Mouse (Mus musculus): ENCODE data around the gene Fam20a. TPM values are rescaled to one million over a fixed set of nuclear protein-coding genes. Genes with fewer than 3 reads are reported as not detected.
A peak's percentile ranks its signal among the peaks of the same experiment; 100 is the strongest.

The Fam20a gene
- polyA plus RNA-seq, 1 experiment from 2014 or later, result 2.9 TPM

GRCm38 (mm10) chr11:109737967-109738366, 15.9 kb upstream of the Fam20a start:
- no peak overlapping the region for H3K9ac ChIP-seq (replicated peaks; ENCODE audit: low read length)
- 41% methylated on average over 3 of the region's 3 CpGs for WGBS
- H3K36me3 ChIP-seq (ENCODE audit: insufficient read depth, low read length), result no peaks in the 10 kb centered on the region
- H3K4me2 ChIP-seq (replicated peaks; ENCODE audit: low read depth, low read length), result no peak overlapping the region
- no peaks in the 10 kb centered on the region for H3K27me3 ChIP-seq (ENCODE audit: insufficient read depth, low read length)
- H3K4me1 ChIP-seq (ENCODE audit: insufficient read depth, low read length), result no peaks in the 10 kb centered on the region
- no peaks in the 10 kb centered on the region for H3K9me3 ChIP-seq (ENCODE audit: low read length)
- H3K27ac ChIP-seq (ENCODE audit: low read length), result no peak overlapping the region
- no peak for ATAC-seq (ENCODE audit: low FRiP score, low TSS enrichment)
- H3K4me3 ChIP-seq (ENCODE audit: low read length), result no peak overlapping the region

GRCm38 (mm10) chr11:109736406-109736805, 14.3 kb upstream of the Fam20a start:
- 57% methylated on average over 3 of the region's 3 CpGs for WGBS
- Histone ChIP-seq H3K36me3 (ENCODE audit: insufficient read depth, low read length) (no peaks in the 10 kb centered on the region), H3K27ac (ENCODE audit: low read length) (no peak overlapping the region), H3K27me3 (ENCODE audit: insufficient read depth, low read length) (no peaks in the 10 kb centered on the region), H3K4me3 (ENCODE audit: low read length) (no peak overlapping the region), H3K4me1 (ENCODE audit: insufficient read depth, low read length) (no peaks in the 10 kb centered on the region), H3K9ac (replicated peaks; ENCODE audit: low read length) (no peak overlapping the region), H3K4me2 (replicated peaks; ENCODE audit: low read depth, low read length) (no peak overlapping the region), H3K9me3 (ENCODE audit: low read length) (no peaks in the 10 kb centered on the region)
- ATAC-seq (ENCODE audit: low FRiP score, low TSS enrichment), result no peak

GRCm38 (mm10) chr11:109734341-109734740, 12.3 kb upstream of the Fam20a start:
- H3K9ac ChIP-seq (replicated peaks; ENCODE audit: low read length), result no peak overlapping the region
- WGBS, result 75% methylated on average over 1 of the region's 1 CpGs
- no peaks in the 10 kb centered on the region for H3K27me3 ChIP-seq (ENCODE audit: insufficient read depth, low read length)
- no peak overlapping the region for H3K27ac ChIP-seq (ENCODE audit: low read length)
- no peaks in the 10 kb centered on the region for H3K9me3 ChIP-seq (ENCODE audit: low read length)
- H3K4me3 ChIP-seq (ENCODE audit: low read length), result no peak overlapping the region
- no peaks in the 10 kb centered on the region for H3K4me1 ChIP-seq (ENCODE audit: insufficient read depth, low read length)
- H3K36me3 ChIP-seq (ENCODE audit: insufficient read depth, low read length), result no peaks in the 10 kb centered on the region
- no peak for ATAC-seq (ENCODE audit: low FRiP score, low TSS enrichment)
- no peak overlapping the region for H3K4me2 ChIP-seq (replicated peaks; ENCODE audit: low read depth, low read length)

GRCm38 (mm10) chr11:109732726-109733438, 10.8 kb upstream of the Fam20a start:
- 62% methylated on average over 8 of the region's 8 CpGs for WGBS
- no peaks in the 10 kb centered on the region for H3K36me3 ChIP-seq (ENCODE audit: insufficient read depth, low read length)
- H3K4me1 ChIP-seq (ENCODE audit: insufficient read depth, low read length), result no peaks in the 10 kb centered on the region
- no peak overlapping the region for H3K4me3 ChIP-seq (ENCODE audit: low read length)
- no peaks in the 10 kb centered on the region for H3K9me3 ChIP-seq (ENCODE audit: low read length)
- no peak overlapping the region for H3K4me2 ChIP-seq (replicated peaks; ENCODE audit: low read depth, low read length)
- no peak overlapping the region for H3K27ac ChIP-seq (ENCODE audit: low read length)
- no peaks in the 10 kb centered on the region for H3K27me3 ChIP-seq (ENCODE audit: insufficient read depth, low read length)
- no peak for ATAC-seq (ENCODE audit: low FRiP score, low TSS enrichment)
- H3K9ac ChIP-seq (replicated peaks; ENCODE audit: low read length), result no peak overlapping the region

GRCm38 (mm10) chr11:109728371-109728770, 6.3 kb upstream of the Fam20a start:
- no peak for ATAC-seq (ENCODE audit: low FRiP score, low TSS enrichment)
- WGBS, result 65% methylated on average over 3 of the region's 3 CpGs
- no peaks in the 10 kb centered on the region for H3K36me3 ChIP-seq (ENCODE audit: insufficient read depth, low read length)
- H3K9me3 ChIP-seq (ENCODE audit: low read length), result 0 out of 2 replicates have a peak, but pooled peaks cover 5% of the 10 kb centered on the region
- no peak overlapping the region for H3K9ac ChIP-seq (replicated peaks; ENCODE audit: low read length)
- H3K4me3 ChIP-seq (ENCODE audit: low read length), result no peak overlapping the region
- no peak overlapping the region for H3K27ac ChIP-seq (ENCODE audit: low read length)
- H3K27me3 ChIP-seq (ENCODE audit: insufficient read depth, low read length), result no peaks in the 10 kb centered on the region
- no peaks in the 10 kb centered on the region for H3K4me1 ChIP-seq (ENCODE audit: insufficient read depth, low read length)
- H3K4me2 ChIP-seq (replicated peaks; ENCODE audit: low read depth, low read length), result no peak overlapping the region

- Histone ChIP-seq H3K4me1 (ENCODE audit: insufficient read depth, low read length) (peaks cover 16% of the 10 kb centered on the region), H3K36me3 (ENCODE audit: insufficient read depth, low read length) (no peaks in the 10 kb centered on the region), H3K4me2 (replicated peaks; ENCODE audit: low read depth, low read length) (peak overlapping the region; percentile 97; the same call in 1 of the 2 replicates), H3K27ac (ENCODE audit: low read length) (0 out of 2 replicates have a peak overlapping the region, but pooled peaks have one; percentile 13), H3K27me3 (ENCODE audit: insufficient read depth, low read length) (no peaks in the 10 kb centered on the region), H3K4me3 (ENCODE audit: low read length) (no peak overlapping the region), H3K9me3 (ENCODE audit: low read length) (0 out of 2 replicates have a peak, but pooled peaks cover 5% of the 10 kb centered on the region), H3K9ac (replicated peaks; ENCODE audit: low read length) (no peak overlapping the region)
- ATAC-seq (ENCODE audit: low FRiP score, low TSS enrichment), result no peak
- 29% methylated on average over 4 of the region's 4 CpGs for WGBS
These were observed 632 bp upstream of the Fam20a start for GRCm38 (mm10) chr11:109722711-109723110.

GRCm38 (mm10) chr11:109721320-109721780, 729 bp downstream of the Fam20a start:
- peak overlapping the region; percentile 41; the same call in 1 of the 2 replicates for H3K27ac ChIP-seq (ENCODE audit: low read length)
- 0 out of 2 replicates have a peak, but pooled peaks cover 5% of the 10 kb centered on the region for H3K9me3 ChIP-seq (ENCODE audit: low read length)
- H3K4me3 ChIP-seq (ENCODE audit: low read length), result peak overlapping the region; percentile 54
- H3K4me1 ChIP-seq (ENCODE audit: insufficient read depth, low read length), result peaks cover 16% of the 10 kb centered on the region
- WGBS, result under 1% methylated on average over 38 of the region's 40 CpGs
- ATAC-seq (ENCODE audit: low FRiP score, low TSS enrichment), result peak; percentile 72
- H3K4me2 ChIP-seq (replicated peaks; ENCODE audit: low read depth, low read length), result peak overlapping the region; percentile 97
- peak overlapping the region; percentile 63 for H3K9ac ChIP-seq (replicated peaks; ENCODE audit: low read length)
- H3K36me3 ChIP-seq (ENCODE audit: insufficient read depth, low read length), result no peaks in the 10 kb centered on the region
- H3K27me3 ChIP-seq (ENCODE audit: insufficient read depth, low read length), result no peaks in the 10 kb centered on the region

GRCm38 (mm10) chr11:109720809-109721319, 1.2 kb downstream of the Fam20a start:
- Histone ChIP-seq H3K36me3 (ENCODE audit: insufficient read depth, low read length) (no peaks in the 10 kb centered on the region), H3K27ac (ENCODE audit: low read length) (peak overlapping the region; percentile 41; the same call in 1 of the 2 replicates), H3K4me2 (replicated peaks; ENCODE audit: low read depth, low read length) (peak overlapping the region; percentile 97), H3K9ac (replicated peaks; ENCODE audit: low read length) (peak overlapping the region; percentile 63), H3K27me3 (ENCODE audit: insufficient read depth, low read length) (no peaks in the 10 kb centered on the region), H3K4me1 (ENCODE audit: insufficient read depth, low read length) (peaks cover 16% of the 10 kb centered on the region), H3K4me3 (ENCODE audit: low read length) (peak overlapping the region; percentile 54), H3K9me3 (ENCODE audit: low read length) (0 out of 2 replicates have a peak, but pooled peaks cover 5% of the 10 kb centered on the region)
- 10% methylated on average over 11 of the region's 12 CpGs for WGBS
- peak; percentile 78 for ATAC-seq (ENCODE audit: low FRiP score, low TSS enrichment)

GRCm38 (mm10) chr11:109719399-109719798, 2.7 kb downstream of the Fam20a start:
- Histone ChIP-seq H3K36me3 (ENCODE audit: insufficient read depth, low read length) (no peaks in the 10 kb centered on the region), H3K4me3 (ENCODE audit: low read length) (no peak overlapping the region), H3K9me3 (ENCODE audit: low read length) (0 out of 2 replicates have a peak, but pooled peaks cover 5% of the 10 kb centered on the region), H3K4me1 (ENCODE audit: insufficient read depth, low read length) (peaks cover 16% of the 10 kb centered on the region), H3K27ac (ENCODE audit: low read length) (no peak overlapping the region), H3K4me2 (replicated peaks; ENCODE audit: low read depth, low read length) (no peak overlapping the region), H3K27me3 (ENCODE audit: insufficient read depth, low read length) (no peaks in the 10 kb centered on the region), H3K9ac (replicated peaks; ENCODE audit: low read length) (no peak overlapping the region)
- ATAC-seq (ENCODE audit: low FRiP score, low TSS enrichment), result no peak
- WGBS, result 91% methylated on average over 3 of the region's 3 CpGs
